Mouse (Mus musculus): ENCODE results near the gene Apbb2. TPM values are rescaled to one million over a fixed set of nuclear protein-coding genes. Genes with fewer than 3 reads are reported as not detected.

Apbb2 gene
- polyA plus RNA-seq, 1 experiment = 19.1 TPM

DNA sequence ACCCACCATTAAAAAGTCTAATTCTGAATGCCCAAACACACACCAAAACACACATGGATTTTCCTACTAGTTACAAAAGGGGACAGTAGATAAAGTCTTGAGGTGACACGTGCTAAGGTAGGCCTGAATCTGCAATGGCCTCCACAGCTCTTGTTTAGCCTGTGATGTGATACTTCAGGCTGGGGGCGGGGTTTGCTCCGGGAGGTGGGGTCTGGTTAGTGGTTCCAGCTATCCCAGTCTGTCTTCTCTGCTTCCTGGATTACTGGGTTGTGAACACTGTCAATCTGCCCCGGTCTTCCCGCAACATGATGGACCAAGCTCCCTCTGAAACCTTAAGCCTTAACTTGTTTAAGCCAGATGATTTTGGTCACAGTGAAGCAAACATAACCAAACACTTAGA, 210.0 kb downstream of the Apbb2 start:
- H3ac ChIP-seq (ENCODE audit: control insufficient read depth, insufficient read length) = no peak overlapping the region
- no peak for TF ChIP-seq POLR2AphosphoS2 (IDR thresholded peaks at IDR 0.05; ENCODE audit: insufficient read length, low read depth)
- TF ChIP-seq POLR2A (IDR thresholded peaks at IDR 0.05; ENCODE audit: insufficient read length, low read depth) = no peak
- TF ChIP-seq TCF3 (IDR thresholded peaks at IDR 0.05; ENCODE audit: insufficient read length, low read depth) = no peak
- no peak for TF ChIP-seq MAX (IDR thresholded peaks at IDR 0.05; ENCODE audit: low read depth)
- TF ChIP-seq REST (IDR thresholded peaks at IDR 0.05; ENCODE audit: insufficient read depth, insufficient read length) = no peak
- no peak for TF ChIP-seq USF1 (IDR thresholded peaks at IDR 0.05; ENCODE audit: low read depth)
- TF ChIP-seq CEBPB (IDR thresholded peaks at IDR 0.05; ENCODE audit: insufficient read depth, poor library complexity, severe bottlenecking) = no peak
- TF ChIP-seq MYOG (IDR thresholded peaks at IDR 0.05; ENCODE audit: control insufficient read depth in 1 of 3, insufficient read depth in 1 of 3, insufficient read length in 2 of 3, low read depth in 2 of 3) = no peak
- TF ChIP-seq TCF12 (IDR thresholded peaks at IDR 0.05; ENCODE audit: insufficient read depth, poor library complexity, severe bottlenecking) = no peak
- no peak for TF ChIP-seq SRF (IDR thresholded peaks at IDR 0.05; ENCODE audit: control insufficient read depth, insufficient read length, low read depth)
- no peak for TF ChIP-seq E2F4 (IDR thresholded peaks at IDR 0.05; ENCODE audit: insufficient read depth)
- no peak for TF ChIP-seq MYOD1 (IDR thresholded peaks at IDR 0.05; ENCODE audit: control insufficient read depth in 1 of 3, insufficient read length in 2 of 3, low read depth in 2 of 3)
- no peaks in the 10 kb centered on the region for H3K79me2 ChIP-seq (ENCODE audit: control insufficient read depth, insufficient read depth)
- no peak overlapping the region for H3K4me2 ChIP-seq (ENCODE audit: low read depth)
- H3K4me3 ChIP-seq = no peak overlapping the region
- H3K36me3 ChIP-seq (ENCODE audit: control insufficient read depth, insufficient read depth) = peaks cover 8% of the 10 kb centered on the region
- H3K27me3 ChIP-seq (ENCODE audit: control insufficient read depth, insufficient read depth, insufficient read length) = no peaks in the 10 kb centered on the region

DNA sequence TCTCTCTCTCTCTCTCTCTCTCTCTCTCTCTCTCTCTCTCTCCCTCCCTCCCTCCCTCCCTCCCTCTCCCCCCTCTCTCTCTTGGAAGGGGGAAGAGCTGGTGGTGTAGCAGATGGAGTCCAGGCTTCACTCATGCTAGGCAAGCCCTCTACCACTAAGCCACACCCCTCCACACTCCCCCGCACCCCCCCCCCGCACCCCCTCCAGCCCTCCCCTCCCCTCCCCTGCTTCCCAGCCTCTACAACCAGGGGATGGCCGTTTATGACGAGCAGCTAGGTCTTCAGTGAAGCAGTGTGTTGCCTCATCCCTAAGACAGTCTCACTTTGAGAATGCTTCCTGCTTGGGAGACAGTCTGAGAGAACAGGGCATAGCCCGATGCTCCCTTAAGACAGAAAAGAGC, 210.6 kb downstream of the Apbb2 start:
- no peak overlapping the region for H3ac ChIP-seq (ENCODE audit: control insufficient read depth, insufficient read length)
- TF ChIP-seq MAX (IDR thresholded peaks at IDR 0.05; ENCODE audit: low read depth) = no peak
- no peak for TF ChIP-seq USF1 (IDR thresholded peaks at IDR 0.05; ENCODE audit: low read depth)
- TF ChIP-seq E2F4 (IDR thresholded peaks at IDR 0.05; ENCODE audit: insufficient read depth) = no peak
- TF ChIP-seq POLR2A (IDR thresholded peaks at IDR 0.05; ENCODE audit: insufficient read length, low read depth) = no peak
- TF ChIP-seq TCF12 (IDR thresholded peaks at IDR 0.05; ENCODE audit: insufficient read depth, poor library complexity, severe bottlenecking) = no peak
- no peak for TF ChIP-seq MYOD1 (IDR thresholded peaks at IDR 0.05; ENCODE audit: control insufficient read depth in 1 of 3, insufficient read length in 2 of 3, low read depth in 2 of 3)
- TF ChIP-seq MYOG (IDR thresholded peaks at IDR 0.05; ENCODE audit: control insufficient read depth in 1 of 3, insufficient read depth in 1 of 3, insufficient read length in 2 of 3, low read depth in 2 of 3) = no peak
- TF ChIP-seq SRF (IDR thresholded peaks at IDR 0.05; ENCODE audit: control insufficient read depth, insufficient read length, low read depth) = no peak
- no peak for TF ChIP-seq POLR2AphosphoS2 (IDR thresholded peaks at IDR 0.05; ENCODE audit: insufficient read length, low read depth)
- TF ChIP-seq TCF3 (IDR thresholded peaks at IDR 0.05; ENCODE audit: insufficient read length, low read depth) = no peak
- no peak for TF ChIP-seq CEBPB (IDR thresholded peaks at IDR 0.05; ENCODE audit: insufficient read depth, poor library complexity, severe bottlenecking)
- no peak for TF ChIP-seq REST (IDR thresholded peaks at IDR 0.05; ENCODE audit: insufficient read depth, insufficient read length)
- H3K36me3 ChIP-seq (ENCODE audit: control insufficient read depth, insufficient read depth) = peaks cover 8% of the 10 kb centered on the region
- H3K27me3 ChIP-seq (ENCODE audit: control insufficient read depth, insufficient read depth, insufficient read length) = no peaks in the 10 kb centered on the region
- no peaks in the 10 kb centered on the region for H3K79me2 ChIP-seq (ENCODE audit: control insufficient read depth, insufficient read depth)
- no peak overlapping the region for H3K4me3 ChIP-seq
- H3K4me2 ChIP-seq (ENCODE audit: low read depth) = no peak overlapping the region

DNA sequence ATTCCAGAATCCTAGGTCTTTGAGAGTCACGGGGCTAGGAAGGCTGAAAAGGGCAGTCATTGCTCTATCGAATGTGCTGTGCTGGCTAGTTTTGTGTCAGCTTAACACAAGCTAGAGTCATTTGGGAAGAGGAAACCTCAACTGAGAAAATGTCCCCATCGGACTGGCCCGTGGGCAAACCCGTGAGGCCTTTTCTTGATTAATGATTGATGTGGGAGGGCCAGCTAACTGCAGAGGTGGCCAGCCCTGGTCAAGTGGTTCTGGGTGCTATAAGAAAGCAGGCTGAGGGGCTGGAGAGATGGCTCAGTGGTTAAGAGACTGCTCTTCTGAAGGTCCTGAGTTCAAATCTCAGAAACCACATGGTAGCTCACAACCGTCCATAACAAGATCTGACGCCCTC, 212.2 kb downstream of the Apbb2 start:
- Histone ChIP-seq H3K79me2 (ENCODE audit: control insufficient read depth, insufficient read depth) (no peaks in the 10 kb centered on the region), H3ac (ENCODE audit: control insufficient read depth, insufficient read length) (no peak overlapping the region), H3K4me2 (ENCODE audit: low read depth) (no peak overlapping the region), H3K27me3 (ENCODE audit: control insufficient read depth, insufficient read depth, insufficient read length) (no peaks in the 10 kb centered on the region), H3K36me3 (ENCODE audit: control insufficient read depth, insufficient read depth) (peaks cover 7% of the 10 kb centered on the region), H3K4me3 (no peak overlapping the region)
- TF ChIP-seq MYOG (IDR thresholded peaks at IDR 0.05; ENCODE audit: control insufficient read depth in 1 of 3, insufficient read depth in 1 of 3, insufficient read length in 2 of 3, low read depth in 2 of 3) (no peak), POLR2AphosphoS2 (IDR thresholded peaks at IDR 0.05; ENCODE audit: insufficient read length, low read depth) (no peak), MAX (IDR thresholded peaks at IDR 0.05; ENCODE audit: low read depth) (no peak), TCF3 (IDR thresholded peaks at IDR 0.05; ENCODE audit: insufficient read length, low read depth) (no peak), MYOD1 (IDR thresholded peaks at IDR 0.05; ENCODE audit: control insufficient read depth in 1 of 3, insufficient read length in 2 of 3, low read depth in 2 of 3) (no peak), TCF12 (IDR thresholded peaks at IDR 0.05; ENCODE audit: insufficient read depth, poor library complexity, severe bottlenecking) (no peak), CEBPB (IDR thresholded peaks at IDR 0.05; ENCODE audit: insufficient read depth, poor library complexity, severe bottlenecking) (no peak), REST (IDR thresholded peaks at IDR 0.05; ENCODE audit: insufficient read depth, insufficient read length) (no peak), POLR2A (IDR thresholded peaks at IDR 0.05; ENCODE audit: insufficient read length, low read depth) (no peak), SRF (IDR thresholded peaks at IDR 0.05; ENCODE audit: control insufficient read depth, insufficient read length, low read depth) (no peak), E2F4 (IDR thresholded peaks at IDR 0.05; ENCODE audit: insufficient read depth) (no peak), USF1 (IDR thresholded peaks at IDR 0.05; ENCODE audit: low read depth) (no peak)

DNA sequence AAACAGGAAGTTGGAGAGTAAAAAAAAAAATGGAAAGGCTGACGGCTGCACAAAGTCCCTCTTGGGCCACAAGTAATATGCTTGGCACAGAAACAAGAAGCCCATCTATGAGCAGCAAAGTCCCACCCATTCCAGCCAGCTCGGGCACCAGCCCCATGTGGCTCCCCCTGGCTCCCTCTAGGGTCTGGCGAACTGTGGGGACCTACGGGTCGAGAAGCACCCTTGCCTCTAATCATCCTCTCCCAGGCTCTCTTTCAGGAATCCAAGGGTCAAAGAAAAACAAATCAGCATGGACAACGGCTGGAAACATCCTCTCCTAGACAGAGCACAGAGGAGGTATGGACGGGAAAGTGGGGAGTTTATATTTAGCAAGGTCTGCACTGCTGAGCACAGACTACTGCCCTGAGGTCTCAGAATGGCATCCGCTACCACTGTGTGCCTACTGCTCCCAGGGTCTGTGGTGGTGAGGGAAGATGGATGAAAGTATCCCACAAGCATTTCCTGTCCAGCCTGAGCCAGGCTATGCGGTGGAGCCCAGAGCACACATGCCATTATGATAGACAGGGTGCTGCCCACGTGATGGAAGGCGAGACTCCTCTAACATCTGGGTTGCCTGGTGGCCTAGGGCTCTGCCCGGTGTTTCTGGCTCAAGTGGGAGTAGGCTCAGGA, 212.7 kb downstream of the Apbb2 start:
- Histone ChIP-seq H3ac (ENCODE audit: control insufficient read depth, insufficient read length) (no peak overlapping the region), H3K36me3 (ENCODE audit: control insufficient read depth, insufficient read depth) (peaks cover 5% of the 10 kb centered on the region), H3K27me3 (ENCODE audit: control insufficient read depth, insufficient read depth, insufficient read length) (no peaks in the 10 kb centered on the region), H3K4me2 (ENCODE audit: low read depth) (no peak overlapping the region), H3K79me2 (ENCODE audit: control insufficient read depth, insufficient read depth) (no peaks in the 10 kb centered on the region), H3K4me3 (no peak overlapping the region)
- TF ChIP-seq MYOG (IDR thresholded peaks at IDR 0.05; ENCODE audit: control insufficient read depth in 1 of 3, insufficient read depth in 1 of 3, insufficient read length in 2 of 3, low read depth in 2 of 3) = no peak
- TF ChIP-seq POLR2AphosphoS2 (IDR thresholded peaks at IDR 0.05; ENCODE audit: insufficient read length, low read depth) = no peak
- TF ChIP-seq E2F4 (IDR thresholded peaks at IDR 0.05; ENCODE audit: insufficient read depth) = no peak
- peak; percentile 65 for TF ChIP-seq USF1 (IDR thresholded peaks at IDR 0.05; ENCODE audit: low read depth)
- no peak for TF ChIP-seq MYOD1 (IDR thresholded peaks at IDR 0.05; ENCODE audit: control insufficient read depth in 1 of 3, insufficient read length in 2 of 3, low read depth in 2 of 3)
- TF ChIP-seq REST (IDR thresholded peaks at IDR 0.05; ENCODE audit: insufficient read depth, insufficient read length) = no peak
